Mouse (Mus musculus) T-helper 1 cell (primary cell): Measurements from ENCODE around the gene Olfr655.

Experiments
- in situ Hi-C: fragments of 300-600 bp; cut with MboI, MseI; formaldehyde crosslinking; loops from one replicate; pipeline ENCODE4 v1.15.1; 2025; ENCODE audit warnings: high pct_unique_total_duplicates

Olfr655 gene

DNA sequence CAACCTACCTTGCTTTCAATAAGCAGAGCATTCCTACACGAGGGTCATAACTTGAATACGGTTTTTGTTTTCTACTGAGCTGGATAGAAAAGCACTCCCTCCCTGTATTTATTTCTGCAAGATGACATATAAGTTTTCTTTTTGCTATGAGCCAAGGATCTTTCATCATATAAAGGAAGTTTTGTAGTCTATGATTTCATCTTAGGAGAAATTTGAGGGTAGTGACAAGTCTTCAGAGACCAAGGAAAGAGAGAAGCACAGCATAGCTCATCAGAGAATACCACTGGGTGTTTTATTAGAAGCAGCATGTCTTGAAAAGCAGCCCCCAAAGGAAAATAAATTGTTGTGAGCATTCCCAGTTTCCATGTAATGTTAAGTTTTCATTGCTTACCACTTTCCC, at the start of gene Olfr655:
Olfr655 (minus strand) TSS at position 101 of the 400 bp plus-strand sequence.
- in situ Hi-C loops = loop anchor here (5.0 to 10.0 kb wide), 2 partner anchors 229 to 417 kb away; partner anchors contain the start of gene Olfr648

DNA sequence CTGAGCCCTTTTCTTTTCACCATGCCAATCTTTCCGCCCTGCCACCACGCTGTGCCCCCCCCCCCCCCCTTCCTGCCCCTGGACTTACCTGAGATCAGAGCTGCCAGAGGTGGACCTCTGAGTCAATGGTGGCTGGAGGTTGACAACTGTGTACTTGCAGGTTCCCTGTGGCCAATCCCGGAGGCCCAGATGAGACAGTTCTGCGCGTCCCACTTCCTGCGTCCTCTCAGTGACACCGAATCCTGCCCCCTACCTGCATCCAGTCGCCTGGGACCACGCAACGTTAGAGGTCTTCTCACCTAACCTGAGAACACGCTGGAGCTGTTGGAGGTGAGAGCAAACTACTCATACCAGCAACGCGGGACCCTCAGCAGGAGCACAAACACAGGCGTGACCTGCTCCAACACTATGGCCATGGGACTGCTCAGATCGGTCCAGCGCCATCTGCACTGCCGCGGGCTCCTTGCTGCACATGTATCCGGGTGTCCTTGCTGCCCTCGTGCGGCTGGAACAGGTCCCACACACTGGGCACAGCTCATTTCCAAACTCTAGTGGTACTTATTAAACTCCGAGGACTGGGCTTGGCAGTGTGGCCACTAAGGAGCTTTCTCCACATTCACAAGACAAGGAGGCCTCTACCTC, 45.4 kb upstream of the Olfr655 start, which contains the start of gene Olfr658:
Olfr658 (minus strand) TSS at position 465 of the 642 bp plus-strand sequence.
- in situ Hi-C loops = no loop called here

DNA sequence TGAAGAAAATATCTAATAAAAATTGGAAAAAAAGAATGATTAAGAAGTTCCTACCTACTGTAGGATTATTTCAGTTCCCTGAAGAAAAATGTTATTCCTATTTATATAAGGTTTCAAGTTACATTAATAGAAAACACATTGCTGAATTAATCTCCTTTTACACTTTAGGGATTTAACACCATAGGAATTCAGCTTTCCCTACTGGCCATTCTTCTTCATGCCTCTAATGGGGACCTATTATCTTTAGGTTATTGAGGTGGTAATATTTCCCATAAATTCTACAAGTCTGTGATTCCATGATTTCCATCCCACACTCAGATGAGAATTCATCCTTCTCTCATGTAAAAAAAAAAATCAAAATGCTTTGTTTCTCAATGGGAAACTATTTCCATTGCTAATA, 22.9 kb upstream of the Olfr655 start, which contains the start of gene Olfr657:
Olfr657 (plus strand) TSS at position 301 of the 400 bp plus-strand sequence.
- in situ Hi-C loops = no loop called here

DNA sequence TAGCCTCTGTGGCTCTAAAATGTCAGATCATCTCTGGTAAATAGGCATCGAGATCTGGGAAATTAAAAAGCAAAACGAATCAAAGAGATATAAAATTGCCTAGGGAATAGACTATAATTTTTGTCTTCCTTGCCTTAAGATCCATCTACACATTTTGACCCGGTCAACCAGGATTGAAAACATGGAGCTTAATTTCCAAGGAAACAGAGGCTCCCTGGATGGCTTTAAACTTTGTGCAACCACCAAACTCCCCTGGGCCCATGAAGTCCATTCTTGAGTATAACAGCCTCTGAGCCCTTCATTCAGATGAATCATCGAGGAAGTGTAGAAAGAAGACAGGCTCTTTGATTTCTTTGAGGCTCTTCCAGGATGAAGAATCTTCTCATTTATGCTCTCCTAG, 12.1 kb upstream of the Olfr655 start, which contains the start of gene Olfr656:
Olfr656 (plus strand) TSS at position 301 of the 400 bp plus-strand sequence.
- in situ Hi-C loops = no loop called here

DNA sequence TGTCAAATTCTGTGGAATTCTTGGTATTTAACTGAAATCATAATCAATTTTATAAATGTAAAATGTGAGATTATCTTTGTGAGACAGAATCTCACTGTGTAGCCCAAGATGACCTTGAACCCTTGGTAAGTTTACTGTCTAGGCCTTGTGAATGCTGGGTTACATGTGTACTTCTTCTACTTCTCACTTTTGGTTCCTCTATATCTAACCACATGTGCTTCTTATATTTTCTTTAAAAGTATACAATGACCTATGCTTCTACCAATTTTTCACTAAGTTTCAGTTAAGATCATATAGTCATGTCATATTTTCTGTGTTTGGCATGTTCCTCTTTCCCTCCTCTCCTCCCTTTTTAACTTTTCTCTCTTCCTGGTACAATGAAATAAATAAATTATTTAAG, 3.1 kb upstream of the Olfr655 start:
- in situ Hi-C loops = loop anchor here (5.0 to 10.0 kb wide), 3 partner anchors 157 to 420 kb away; partner anchors contain the start of gene Olfr648

DNA sequence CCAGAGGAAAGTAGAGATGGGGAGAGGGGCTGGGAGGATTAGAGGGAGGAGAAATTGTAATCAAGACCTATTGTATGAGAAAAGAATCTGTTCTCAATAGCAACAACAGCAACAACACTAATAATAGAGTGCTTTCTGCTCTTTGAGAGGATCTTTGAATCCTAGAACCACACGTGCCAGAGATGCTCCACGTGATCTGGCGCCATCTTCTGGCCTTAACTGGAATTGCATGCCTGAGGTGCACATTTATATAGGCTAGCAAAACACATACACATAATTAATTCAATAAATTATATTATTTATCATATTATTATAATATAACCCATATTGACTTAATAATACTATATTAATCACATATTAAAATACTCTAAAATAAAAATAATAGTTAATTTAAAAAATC, 1.6 kb upstream of the Olfr655 start:
- in situ Hi-C loops = loop anchor here (5.0 to 10.0 kb wide), 2 partner anchors 231 to 418 kb away; partner anchors contain the start of gene Olfr648

DNA sequence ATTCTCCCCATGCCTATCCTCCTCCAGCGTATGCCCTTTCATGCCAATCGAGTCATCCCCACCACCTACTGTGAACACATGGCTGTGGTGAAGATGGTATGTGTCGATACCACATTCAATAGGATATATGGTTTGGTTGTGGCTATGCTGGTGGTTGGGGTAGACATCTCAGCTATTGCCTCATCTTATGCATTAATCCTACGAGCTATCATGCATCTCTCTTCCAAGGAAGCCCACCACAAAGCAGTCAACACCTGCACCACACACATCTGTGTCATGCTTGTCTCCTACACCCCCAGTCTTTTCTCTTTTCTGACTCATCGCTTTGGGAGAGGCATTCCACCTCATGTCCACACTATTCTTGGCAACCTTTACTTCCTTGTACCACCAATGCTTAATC, 13.3 kb downstream of the Olfr655 start:
- in situ Hi-C loops = no loop called here

DNA sequence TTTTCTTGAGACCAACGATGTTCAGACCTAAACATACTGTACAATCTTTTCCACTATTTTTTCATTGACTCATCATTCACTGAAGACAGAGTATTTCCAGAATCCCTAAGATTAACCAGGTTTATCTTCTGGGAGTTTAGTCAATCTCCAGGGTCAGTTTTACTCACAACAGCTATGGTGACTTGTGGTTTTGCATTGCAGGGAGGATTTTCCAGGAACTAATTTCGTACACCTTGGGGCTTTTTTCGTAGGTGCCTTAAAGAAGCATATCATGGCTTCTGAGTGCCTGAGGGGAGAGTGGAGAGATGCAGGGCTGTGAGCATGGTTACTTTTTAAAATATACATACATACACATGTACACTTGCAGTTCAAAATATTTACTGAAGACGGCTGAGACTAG, 14.9 kb downstream of the Olfr655 start, which contains the start of gene Olfr654:
Olfr654 (plus strand) TSS at position 301 of the 400 bp plus-strand sequence.
- in situ Hi-C loops = no loop called here

DNA sequence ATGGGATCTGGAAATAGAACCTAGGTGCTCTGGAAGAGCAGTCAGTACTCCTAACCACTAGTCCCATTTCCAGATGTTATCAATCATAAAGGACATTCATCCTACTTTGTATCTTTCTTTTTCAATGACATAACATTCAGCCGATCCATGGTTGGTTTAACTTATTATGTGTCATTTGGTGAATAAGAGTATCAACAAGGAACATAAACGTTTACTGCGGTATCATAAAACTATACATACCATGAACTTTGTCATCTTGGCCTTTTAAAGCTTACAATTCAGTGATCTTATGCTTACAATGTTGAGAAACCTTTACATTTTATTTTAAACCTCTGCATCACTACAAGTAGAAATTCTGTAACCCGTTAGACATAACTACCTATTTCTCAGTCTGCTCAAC, 20.1 kb downstream of the Olfr655 start:
- in situ Hi-C loops = no loop called here

DNA sequence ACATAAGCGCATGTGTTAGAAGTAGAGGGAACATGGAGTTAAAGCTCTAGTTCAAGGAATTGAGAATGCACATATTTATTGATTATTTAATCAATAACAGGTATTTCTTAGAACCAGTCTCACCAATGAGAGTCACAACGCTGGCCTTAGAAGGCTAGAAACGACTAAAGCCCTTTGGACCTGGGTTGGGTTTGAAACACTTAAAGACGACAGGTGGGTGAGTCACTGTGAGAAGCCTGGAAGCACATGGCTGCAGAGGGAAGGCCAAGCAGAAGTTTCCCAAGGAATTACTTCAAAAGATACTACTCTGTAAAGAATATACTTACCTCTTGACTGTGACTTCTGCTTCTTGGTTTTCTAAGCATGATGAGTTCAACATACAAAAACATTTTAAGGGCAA, 20.7 kb downstream of the Olfr655 start:
- in situ Hi-C loops = no loop called here

DNA sequence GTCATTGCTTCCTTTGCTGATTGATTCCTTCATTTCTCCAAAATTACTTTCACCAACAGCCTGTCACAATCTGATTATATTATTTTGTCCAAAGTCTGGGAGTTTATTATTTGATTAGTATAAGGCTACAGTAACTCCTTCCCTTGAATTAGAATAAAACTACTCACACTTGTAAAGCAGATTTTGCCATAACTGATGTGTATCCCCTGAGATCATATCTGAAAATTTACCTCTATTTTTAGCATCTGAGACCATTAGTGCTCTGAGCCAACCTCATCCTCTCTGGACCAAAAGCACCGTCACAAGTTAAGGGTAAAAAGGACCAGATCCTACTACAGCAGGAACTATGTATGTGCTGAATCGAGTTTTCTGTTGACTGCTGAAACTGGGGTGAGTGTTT, 24.6 kb downstream of the Olfr655 start, which contains the start of gene Olfr653:
Olfr653 (plus strand) TSS at position 301 of the 400 bp plus-strand sequence.
- in situ Hi-C loops = no loop called here

DNA sequence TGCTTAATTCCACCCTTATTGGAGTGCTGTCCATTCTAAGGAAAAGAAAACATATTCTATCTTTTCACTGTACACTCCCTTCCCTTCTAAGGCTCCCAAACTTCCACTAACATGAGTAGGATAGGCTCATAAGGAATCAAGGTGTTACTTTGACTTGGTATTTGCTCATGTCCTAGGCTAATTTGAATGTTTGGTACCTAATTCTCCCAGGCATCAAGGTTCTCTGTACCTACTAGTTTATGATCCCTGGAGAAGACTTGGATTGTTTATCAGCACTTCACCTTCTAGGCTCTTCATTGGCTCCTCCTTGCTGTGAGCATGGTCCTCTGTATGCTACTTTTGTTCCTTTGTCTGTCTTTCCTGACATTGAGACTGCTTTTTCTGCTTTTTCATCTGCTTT, 41.0 kb downstream of the Olfr655 start, which contains the start of gene Olfr652:
Olfr652 (plus strand) TSS at position 301 of the 400 bp plus-strand sequence.
- in situ Hi-C loops = no loop called here

DNA sequence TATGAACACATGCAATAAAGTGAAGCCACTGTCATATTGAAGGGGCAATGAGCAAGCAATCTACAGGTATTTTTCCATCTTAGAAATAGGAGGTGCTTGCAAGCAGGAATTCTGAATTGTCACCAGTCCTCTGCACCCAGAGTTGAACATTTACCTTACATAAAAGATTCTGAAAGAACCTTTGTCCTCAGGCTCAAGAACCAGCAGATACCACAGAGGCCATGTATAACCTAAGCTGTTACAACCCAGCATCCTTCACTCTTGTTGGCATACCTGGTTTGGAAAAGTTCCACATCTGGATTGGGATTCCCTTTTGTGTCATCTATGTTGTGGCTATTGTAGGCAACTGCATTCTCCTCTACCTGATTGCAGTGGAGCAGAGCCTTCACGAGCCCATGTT, 48.9 kb downstream of the Olfr655 start:
- in situ Hi-C loops = no loop called here

DNA sequence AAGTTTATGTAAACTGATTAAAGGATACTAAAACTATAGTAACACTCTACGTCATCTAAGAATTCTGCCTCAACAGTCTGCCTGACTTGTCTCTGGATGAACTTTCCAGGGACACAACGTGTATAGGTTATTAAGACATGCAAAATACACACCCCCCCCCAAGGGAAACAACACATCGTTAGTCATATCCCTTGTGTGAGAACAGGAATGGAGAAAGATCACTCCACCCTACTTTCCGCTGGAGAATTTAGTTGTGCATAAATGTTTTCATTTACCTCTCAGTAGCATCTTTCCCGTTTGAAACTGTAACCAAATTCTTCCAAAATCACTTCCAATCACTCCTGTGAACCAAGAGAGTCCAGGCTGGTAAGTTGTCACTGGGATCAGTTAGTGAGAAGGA, 51.7 kb downstream of the Olfr655 start, which contains the start of gene Olfr651:
Olfr651 (plus strand) TSS at position 301 of the 400 bp plus-strand sequence.
- in situ Hi-C loops = no loop called here
